Mouse (Mus musculus) Muller cell, postnatal 12 days (primary cell): ENCODE results near the gene Zc3h4.

Experiments
- DNase-seq: peaks from one replicate; pipeline ENCODE4 v3.0.0-alpha.2; 2015; ENCODE audit errors: inconsistent ontology term

Gene Zc3h4

DNA sequence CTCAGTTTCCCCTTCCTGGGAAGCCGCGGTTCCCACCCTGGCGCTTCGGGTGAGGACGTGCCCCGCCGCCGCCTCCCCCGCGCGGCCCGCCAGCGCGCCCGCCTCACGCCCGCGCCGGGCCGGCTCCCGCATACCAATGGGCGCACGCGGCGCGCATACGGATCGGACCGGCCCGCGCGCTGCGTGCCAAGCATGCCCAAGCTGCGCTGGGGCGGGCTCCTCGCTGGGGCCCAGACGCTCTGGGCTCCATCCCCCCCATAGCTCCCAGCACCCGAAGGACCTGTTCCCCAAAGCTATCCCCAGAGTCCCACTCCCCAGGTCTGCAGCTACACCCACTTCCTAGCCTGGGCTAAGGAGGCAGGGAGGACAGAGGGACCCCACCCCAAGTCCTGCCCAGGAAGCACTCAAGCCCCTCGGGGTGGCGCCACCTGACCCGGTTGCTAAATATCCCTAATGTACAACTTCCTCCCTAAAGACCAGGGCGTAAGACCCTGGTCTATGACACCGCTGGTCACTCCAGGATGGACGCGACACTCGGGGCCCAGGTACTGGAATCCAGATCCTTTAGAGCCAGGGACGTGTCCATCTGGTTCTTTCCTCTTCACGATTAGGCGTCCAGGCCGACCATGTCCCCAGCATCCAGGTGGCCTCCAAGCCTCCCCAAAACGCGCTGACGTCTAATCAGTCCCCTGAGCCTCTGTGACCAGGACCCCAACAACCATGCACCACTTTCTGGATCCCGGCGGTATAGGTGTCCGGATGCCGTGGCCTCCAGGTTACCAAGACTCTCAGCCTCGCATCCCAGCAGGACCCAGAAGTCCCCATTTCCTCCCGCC lies 75.3 kb downstream of the Zc3h4 start:
- peak; percentile 40 for DNase-seq

DNA sequence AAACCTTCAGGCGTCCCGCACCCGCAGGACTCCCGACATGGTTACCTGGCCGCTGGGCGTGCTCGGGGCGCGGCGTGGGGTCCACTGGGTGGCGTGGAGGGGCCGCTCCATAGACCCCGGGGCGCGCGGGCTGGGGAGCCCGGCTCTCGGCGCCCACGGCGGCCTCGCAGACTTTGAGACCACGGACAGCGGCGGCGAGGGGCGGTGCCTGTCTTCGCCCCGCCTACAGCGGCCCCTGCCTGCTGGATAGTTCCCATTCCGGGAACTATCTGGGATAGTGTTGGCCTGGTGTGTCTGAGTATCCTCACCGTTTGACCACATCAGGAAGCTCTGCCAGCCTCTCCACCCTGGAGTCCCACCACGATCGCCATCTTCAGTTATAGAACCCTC lies 75.9 kb downstream of the Zc3h4 start:
- DNase-seq, result peak; percentile 43

DNA sequence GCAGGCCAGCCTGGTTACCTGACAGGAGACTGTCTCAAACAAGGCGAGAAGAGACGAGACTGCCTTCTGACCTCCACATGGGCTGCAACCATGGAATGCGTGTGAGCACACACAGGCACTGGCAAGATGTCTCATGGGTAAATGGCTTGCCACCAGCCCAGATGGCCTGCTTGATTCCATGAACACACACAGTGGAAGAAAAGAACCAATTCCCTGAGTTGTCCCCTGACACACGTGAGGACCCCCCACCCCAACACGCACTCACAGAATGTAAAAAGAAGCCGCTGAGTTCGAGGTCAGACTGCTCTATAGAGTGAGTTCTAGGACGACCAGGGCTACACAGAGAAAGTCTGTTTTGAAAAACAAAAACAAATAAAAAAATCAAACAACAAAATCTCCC lies 76.9 kb downstream of the Zc3h4 start, which contains the start of gene Npas1:
Gene Npas1, minus strand, starts transcription at position 101 of the 400 bp plus-strand sequence.
- DNase-seq, result no peak
